Mouse (Mus musculus) hindbrain, embryonic 10.5 days (tissue): ENCODE results near the gene Yars. TPM values are rescaled to one million over a fixed set of nuclear protein-coding genes. Genes with fewer than 3 reads are reported as not detected.
"Not testable (repeated sequence)": the region's sequence is repeated elsewhere in the genome, so short reads cannot be mapped to it uniquely, and the experiment has no call there.

Source experiments
- DNase-seq: peaks from one replicate; pipeline ENCODE4 v3.0.0-alpha.2; 2017; ENCODE audit warnings: low spot score
- H3K27ac ChIP-seq: fragments of 300-500 bp; sonication (generic); 2 replicates; pipeline ENCODE4 v1.5.1; 2016; ENCODE audit warnings: mild to moderate bottlenecking, moderate library complexity
- H3K27me3 ChIP-seq: fragments of 300-500 bp; sonication (generic); 2 replicates; pipeline ENCODE4 v1.6.1; 2016; ENCODE audit warnings: mild to moderate bottlenecking; ENCODE audit not compliant: poor library complexity, insufficient read depth, severe bottlenecking
- H3K36me3 ChIP-seq: fragments of 300-500 bp; sonication (generic); 2 replicates; pipeline ENCODE4 v1.6.1; 2016; ENCODE audit warnings: mild to moderate bottlenecking, moderate library complexity
- H3K4me1 ChIP-seq: fragments of 300-500 bp; sonication (generic); replicated peaks from 2 replicates; pipeline ENCODE4 v1.6.1; 2016; ENCODE audit warnings: mild to moderate bottlenecking
- H3K4me3 ChIP-seq: fragments of 300-500 bp; sonication (generic); 2 replicates; pipeline ENCODE4 v1.5.1; 2016; ENCODE audit warnings: mild to moderate bottlenecking, moderate library complexity
- H3K9me3 ChIP-seq: fragments of 300-500 bp; sonication (generic); 2 replicates; pipeline ENCODE4 v1.6.1; 2016; ENCODE audit warnings: mild to moderate bottlenecking, moderate library complexity
- WGBS: fragments of 180-500 bp; shearing (Covaris S2); methylation state at CpG from one replicate; pipeline ENCODE4 v1.1.7; 2016; 5-methylcytosine and 5-hydroxymethylcytosine counted together
- polyA plus RNA-seq: library from polyadenylated mRNA; unstranded; fragments of >200 nt; fragmentation: Nextera tagmentation; extraction: Ambion mirVana; gene quantifications from 2 replicates; pipeline ENCODE4 v1.2.1, GENCODE M21; 2016

The Yars gene
- polyA plus RNA-seq, 1 experiment from 2014 or later, result 109 TPM

- H3K9me3 ChIP-seq, result no peaks in the 10 kb centered on the region
- no peak for DNase-seq
- WGBS, result 96% methylated on average over 10 of the region's 10 CpGs
- no peaks in the 10 kb centered on the region for H3K27me3 ChIP-seq
- H3K4me1 ChIP-seq, result no peaks in the 10 kb centered on the region
- no peak overlapping the region for H3K4me3 ChIP-seq
- H3K36me3 ChIP-seq, result peaks cover 97% of the 10 kb centered on the region
- H3K27ac ChIP-seq, result no peak overlapping the region
Measured at GRCm38 (mm10) chr4:129204655-129205054, 15.1 kb downstream of the Yars start.

GRCm38 (mm10) chr4:129206792-129207191 is 17.2 kb downstream of the Yars start:
- DNase-seq, result no peak
- H3K4me3 ChIP-seq, result no peak overlapping the region
- no peaks in the 10 kb centered on the region for H3K27me3 ChIP-seq
- H3K4me1 ChIP-seq, result no peaks in the 10 kb centered on the region
- no peak overlapping the region for H3K27ac ChIP-seq
- peaks cover 97% of the 10 kb centered on the region for H3K36me3 ChIP-seq
- no peaks in the 10 kb centered on the region for H3K9me3 ChIP-seq
- WGBS, result 94% methylated on average over 8 of the region's 8 CpGs

GRCm38 (mm10) chr4:129209504-129209903 is 19.9 kb downstream of the Yars start:
- Histone ChIP-seq H3K27ac (no peak overlapping the region), H3K9me3 (no peaks in the 10 kb centered on the region), H3K36me3 (peaks cover 97% of the 10 kb centered on the region), H3K4me3 (no peak overlapping the region), H3K4me1 (no peaks in the 10 kb centered on the region), H3K27me3 (no peaks in the 10 kb centered on the region)
- no peak for DNase-seq
- WGBS, result 68% methylated on average over 7 of the region's 7 CpGs

- no peak for DNase-seq
- no peaks in the 10 kb centered on the region for H3K4me1 ChIP-seq
- H3K9me3 ChIP-seq, result no peaks in the 10 kb centered on the region
- no peaks in the 10 kb centered on the region for H3K27me3 ChIP-seq
- no peak overlapping the region for H3K4me3 ChIP-seq
- no peak overlapping the region for H3K27ac ChIP-seq
- WGBS, result 91% methylated on average over 4 of the region's 4 CpGs
- peaks cover 99% of the 10 kb centered on the region for H3K36me3 ChIP-seq
Measured at GRCm38 (mm10) chr4:129211461-129211860, 21.9 kb downstream of the Yars start.

GRCm38 (mm10) chr4:129212486-129212885 is 22.9 kb downstream of the Yars start:
- not testable (repeated sequence) for DNase-seq, H3K4me1 ChIP-seq, H3K9me3 ChIP-seq, H3K4me3 ChIP-seq, H3K27me3 ChIP-seq, H3K27ac ChIP-seq
- WGBS, result 76% methylated on average over 3 of the region's 3 CpGs
- peaks cover 99% of the 10 kb centered on the region for H3K36me3 ChIP-seq

- WGBS, result 84% methylated on average over 7 of the region's 7 CpGs
Measured at GRCm38 (mm10) chr4:129218569-129219175, 29.1 kb downstream of the Yars start.

GRCm38 (mm10) chr4:129219198-129219597 is 29.6 kb downstream of the Yars start:
- 90% methylated on average over 10 of the region's 10 CpGs for WGBS

More at GRCm38 (mm10) chr4:129218569-129219175, 29.1 kb downstream of the Yars start:
- Histone ChIP-seq H3K4me1 (peaks cover 24% of the 10 kb centered on the region), H3K27ac (no peak overlapping the region), H3K36me3 (peaks cover 96% of the 10 kb centered on the region), H3K9me3 (no peaks in the 10 kb centered on the region), H3K27me3 (peaks cover 25% of the 10 kb centered on the region), H3K4me3 (no peak overlapping the region)
- DNase-seq, result no peak

GRCm38 (mm10) chr4:129220376-129221089 is 31.0 kb downstream of the Yars start:
- peaks cover 90% of the 10 kb centered on the region for H3K36me3 ChIP-seq
- H3K27me3 ChIP-seq, result peaks cover 43% of the 10 kb centered on the region
- H3K4me1 ChIP-seq, result peaks cover 33% of the 10 kb centered on the region
- WGBS, result 77% methylated on average over 7 of the region's 7 CpGs
- H3K27ac ChIP-seq, result no peak overlapping the region
- no peak overlapping the region for H3K4me3 ChIP-seq
- DNase-seq, result no peak
- H3K9me3 ChIP-seq, result no peaks in the 10 kb centered on the region

More at GRCm38 (mm10) chr4:129219198-129219597, 29.6 kb downstream of the Yars start:
- H3K36me3 ChIP-seq, result peaks cover 93% of the 10 kb centered on the region
- H3K27ac ChIP-seq, result no peak overlapping the region
- no peak for DNase-seq
- peaks cover 29% of the 10 kb centered on the region for H3K27me3 ChIP-seq
- peaks cover 29% of the 10 kb centered on the region for H3K4me1 ChIP-seq
- no peaks in the 10 kb centered on the region for H3K9me3 ChIP-seq
- H3K4me3 ChIP-seq, result no peak overlapping the region

- Histone ChIP-seq H3K9me3 (no peaks in the 10 kb centered on the region), H3K36me3 (peaks cover 86% of the 10 kb centered on the region), H3K4me3 (no peak overlapping the region), H3K4me1 (peaks cover 41% of the 10 kb centered on the region), H3K27me3 (peaks cover 51% of the 10 kb centered on the region), H3K27ac (no peak overlapping the region)
- DNase-seq, result no peak
- 75% methylated on average over 23 of the region's 23 CpGs for WGBS
Measured at GRCm38 (mm10) chr4:129221097-129222010, 31.8 kb downstream of the Yars start.

GRCm38 (mm10) chr4:129222019-129222925 is 32.7 kb downstream of the Yars start:
- Histone ChIP-seq H3K27me3 (peaks cover 60% of the 10 kb centered on the region), H3K27ac (peak overlapping the region; percentile 74; the same call in 1 of the 2 replicates), H3K36me3 (peaks cover 76% of the 10 kb centered on the region), H3K9me3 (no peaks in the 10 kb centered on the region), H3K4me1 (peaks cover 51% of the 10 kb centered on the region), H3K4me3 (no peak overlapping the region)
- WGBS, result 61% methylated on average over 31 of the region's 31 CpGs
- no peak for DNase-seq

- H3K27ac ChIP-seq, result peak overlapping the region; percentile 74
- peaks cover 64% of the 10 kb centered on the region for H3K4me1 ChIP-seq
- peaks cover 63% of the 10 kb centered on the region for H3K36me3 ChIP-seq
- H3K9me3 ChIP-seq, result no peaks in the 10 kb centered on the region
- peaks cover 74% of the 10 kb centered on the region for H3K27me3 ChIP-seq
- peak; percentile 61 for DNase-seq
- H3K4me3 ChIP-seq, result peak overlapping the region; percentile 43
- WGBS, result 20% methylated on average over 55 of the region's 55 CpGs
Measured at GRCm38 (mm10) chr4:129223421-129224281, 34.1 kb downstream of the Yars start.
